ENCODE assay signal across 25 mouse cellular contexts in genomic region chr10:99181497-99181896, GRCm38 (mm10). TPM values are rescaled to one million over a fixed set of nuclear protein-coding genes. Genes with fewer than 3 reads are reported as not detected.
A peak's percentile ranks its signal among the peaks of the same experiment; 100 is the strongest.
DNase-seq lines count a peak whose midpoint lies in the region; ATAC-seq and TF ChIP-seq lines count a peak whose summit lies in the region.
"Had no signal": no experiment of that assay in that cellular context is flagged by ENCODE, and none has a peak within 500 bp of the region (broad histone marks: within the 10 kb centered on the region; RNA-seq: fewer than 3 reads in every experiment).

No protein-coding gene starts in this region.

- TF ChIP-seq CTCF in liver, embryonic 14.5 days (IDR thresholded peaks at IDR 0.05; ENCODE audit: low read depth): no peak
- TF ChIP-seq CTCF in hindbrain, postnatal 0 days (IDR thresholded peaks at IDR 0.05; ENCODE audit: low read depth): no peak

- no peak overlapping the region for H3K4me3 ChIP-seq in liver, embryonic 11.5 days (ENCODE audit: low read depth, low read length)
- no peak overlapping the region for H3K4me3 ChIP-seq in liver, embryonic 12.5 days
- no peak overlapping the region for H3K4me3 ChIP-seq in liver, embryonic 14.5 days (ENCODE audit: insufficient read depth in 1 of 2, low read depth in 2 of 2, low read length in 2 of 2)
- no peak overlapping the region for H3K4me3 ChIP-seq in kidney, embryonic 15.5 days (replicated peaks)
- no peak overlapping the region for H3K4me3 ChIP-seq in hindbrain, postnatal 0 days (ENCODE audit: low read length)
- H3K4me3 ChIP-seq: embryonic facial prominence, embryonic 13.5 days; forebrain, embryonic 15.5 days; heart, embryonic 13.5 days; midbrain, embryonic 12.5 days; neural tube, embryonic 12.5 days had no signal

- peaks cover 4% of the 10 kb centered on the region; the same call in 1 of the 2 replicates for H3K36me3 ChIP-seq in liver, embryonic 11.5 days (ENCODE audit: control insufficient read depth, insufficient read depth, low read length)
- no peaks in the 10 kb centered on the region for H3K36me3 ChIP-seq in liver, embryonic 12.5 days
- no peaks in the 10 kb centered on the region for H3K36me3 ChIP-seq in liver, embryonic 14.5 days (replicated peaks; ENCODE audit: control insufficient read depth, insufficient read depth, low read depth)
- 0 out of 2 replicates have a peak, but pooled peaks cover 4% of the 10 kb centered on the region for H3K36me3 ChIP-seq in kidney, embryonic 15.5 days
- H3K36me3 ChIP-seq in hindbrain, postnatal 0 days (ENCODE audit: insufficient read depth, low read length): no peaks in the 10 kb centered on the region
- H3K36me3 ChIP-seq: embryonic facial prominence, embryonic 13.5 days; forebrain, embryonic 15.5 days; heart, embryonic 13.5 days had no signal

- no peaks in the 10 kb centered on the region for H3K9me3 ChIP-seq in liver, embryonic 11.5 days (ENCODE audit: control insufficient read depth, low read length)
- H3K9me3 ChIP-seq in liver, embryonic 12.5 days (replicated peaks): no peaks in the 10 kb centered on the region
- no peaks in the 10 kb centered on the region for H3K9me3 ChIP-seq in liver, embryonic 14.5 days (ENCODE audit: control insufficient read depth, low read length)
- H3K9me3 ChIP-seq in kidney, embryonic 15.5 days (replicated peaks): no peaks in the 10 kb centered on the region; the same call in 1 of the 2 replicates
- no peaks in the 10 kb centered on the region for H3K9me3 ChIP-seq in hindbrain, postnatal 0 days (ENCODE audit: low read length)
- H3K9me3 ChIP-seq: embryonic facial prominence, embryonic 13.5 days; forebrain, embryonic 15.5 days; heart, embryonic 13.5 days; midbrain, embryonic 12.5 days; neural tube, embryonic 12.5 days had no signal

- H3K27ac ChIP-seq in liver, embryonic 11.5 days (ENCODE audit: low read depth, low read length): no peak overlapping the region
- no peak overlapping the region for H3K27ac ChIP-seq in liver, embryonic 12.5 days
- no peak overlapping the region for H3K27ac ChIP-seq in liver, embryonic 14.5 days
- no peak overlapping the region for H3K27ac ChIP-seq in kidney, embryonic 15.5 days
- no peak overlapping the region for H3K27ac ChIP-seq in hindbrain, postnatal 0 days
- H3K27ac ChIP-seq: embryonic facial prominence, embryonic 13.5 days; forebrain, embryonic 15.5 days; heart, embryonic 13.5 days; midbrain, embryonic 12.5 days; neural tube, embryonic 12.5 days had no signal

- DNase-seq in frontal cortex, postnatal 10 days (ENCODE audit: low spot score in 2 of 2): no peak
- DNase-seq in liver, embryonic 11.5 days (ENCODE audit: low spot score): no peak
- no peak for DNase-seq in liver, embryonic 14.5 days (ENCODE audit: low read depth in 3 of 3, low spot score in 3 of 3)
- no peak for DNase-seq in hindbrain, postnatal 0 days (ENCODE audit: low spot score)
- DNase-seq: adrenal gland, postnatal 25 days; cerebellum, adult 9-10 months; heart, postnatal 4 days; lung, embryonic 14.5 days; right cerebral cortex, adult 18-20 months had no signal

- 85% methylated on average over 8 of the region's 8 CpGs for WGBS in liver, embryonic 11.5 days
- 76% methylated on average over 8 of the region's 8 CpGs for WGBS in liver, embryonic 12.5 days (ENCODE audit: insufficient replicate concordance)
- 71% methylated on average over 8 of the region's 8 CpGs for WGBS in liver, embryonic 14.5 days (ENCODE audit: insufficient replicate concordance)
- 92% methylated on average over 8 of the region's 8 CpGs for WGBS in kidney, embryonic 15.5 days
- WGBS in hindbrain, postnatal 0 days: 91% methylated on average over 8 of the region's 8 CpGs

- H3K27me3 ChIP-seq in liver, embryonic 11.5 days (replicated peaks; ENCODE audit: control insufficient read depth, insufficient read depth, low read length): no peaks in the 10 kb centered on the region
- no peaks in the 10 kb centered on the region for H3K27me3 ChIP-seq in liver, embryonic 12.5 days (replicated peaks)
- no peaks in the 10 kb centered on the region for H3K27me3 ChIP-seq in liver, embryonic 14.5 days (ENCODE audit: control insufficient read depth, insufficient read depth, low read length)
- H3K27me3 ChIP-seq in kidney, embryonic 15.5 days: no peaks in the 10 kb centered on the region
- H3K27me3 ChIP-seq in hindbrain, postnatal 0 days (ENCODE audit: insufficient read depth, low read length): no peaks in the 10 kb centered on the region
- H3K27me3 ChIP-seq: embryonic facial prominence, embryonic 13.5 days; forebrain, embryonic 15.5 days; heart, embryonic 13.5 days; midbrain, embryonic 12.5 days; neural tube, embryonic 12.5 days had no signal

- peak; percentile 20; the same call in 1 of the 2 replicates for ATAC-seq in frontal cortex, adult (ENCODE audit: low TSS enrichment)
- 0 out of 2 replicates have a peak, but pooled peaks have one; percentile 18 for ATAC-seq in liver, embryonic 11.5 days (replicated peaks; ENCODE audit: low FRiP score)
- ATAC-seq in liver, embryonic 12.5 days: no peak
- peak; percentile 27; the same call in 1 of the 2 replicates for ATAC-seq in liver, embryonic 14.5 days (ENCODE audit: insufficient read depth)
- 0 out of 2 replicates have a peak, but pooled peaks have one; percentile 29 for ATAC-seq in megakaryocyte-erythroid progenitor cell, adult 5-6 weeks (replicated peaks; ENCODE audit: low FRiP score, low TSS enrichment, poor library complexity, severe bottlenecking)
- ATAC-seq in kidney, embryonic 15.5 days (replicated peaks; ENCODE audit: low FRiP score): no peak
- ATAC-seq in hindbrain, postnatal 0 days: no peak
- ATAC-seq: forebrain, embryonic 15.5 days; hindbrain, embryonic 16.5 days; intestine, postnatal 0 days had no signal

- no peak for TF ChIP-seq EP300 in liver, embryonic 14.5 days (IDR thresholded peaks at IDR 0.05; ENCODE audit: low read depth)

- H3K9ac ChIP-seq in liver, embryonic 11.5 days (ENCODE audit: low read depth, low read length): no peak overlapping the region
- no peak overlapping the region for H3K9ac ChIP-seq in liver, embryonic 12.5 days
- H3K9ac ChIP-seq in liver, embryonic 14.5 days (replicated peaks): no peak overlapping the region
- H3K9ac ChIP-seq in kidney, embryonic 15.5 days: no peak overlapping the region
- no peak overlapping the region for H3K9ac ChIP-seq in hindbrain, postnatal 0 days (replicated peaks; ENCODE audit: low read length)
- H3K9ac ChIP-seq: embryonic facial prominence, embryonic 13.5 days; forebrain, embryonic 15.5 days; heart, embryonic 13.5 days; lung, embryonic 14.5 days; midbrain, embryonic 12.5 days; neural tube, embryonic 12.5 days had no signal

- no peaks in the 10 kb centered on the region for H3K4me1 ChIP-seq in liver, embryonic 11.5 days (replicated peaks; ENCODE audit: control insufficient read depth, insufficient read depth, low read length)
- no peaks in the 10 kb centered on the region for H3K4me1 ChIP-seq in liver, embryonic 12.5 days
- no peaks in the 10 kb centered on the region for H3K4me1 ChIP-seq in liver, embryonic 14.5 days (replicated peaks; ENCODE audit: control insufficient read depth in 2 of 2, insufficient read depth in 2 of 2, low read length in 1 of 2)
- no peaks in the 10 kb centered on the region for H3K4me1 ChIP-seq in kidney, embryonic 15.5 days
- no peaks in the 10 kb centered on the region for H3K4me1 ChIP-seq in hindbrain, postnatal 0 days (ENCODE audit: insufficient read depth, low read length)
- H3K4me1 ChIP-seq: embryonic facial prominence, embryonic 13.5 days; forebrain, embryonic 15.5 days; heart, embryonic 13.5 days; midbrain, embryonic 12.5 days; neural tube, embryonic 12.5 days had no signal

- H3K4me2 ChIP-seq in liver, embryonic 11.5 days: no peak overlapping the region
- no peak overlapping the region for H3K4me2 ChIP-seq in liver, embryonic 12.5 days
- H3K4me2 ChIP-seq in liver, embryonic 14.5 days (ENCODE audit: low read depth): no peak overlapping the region
- H3K4me2 ChIP-seq in kidney, embryonic 15.5 days: no peak overlapping the region
- no peak overlapping the region for H3K4me2 ChIP-seq in hindbrain, postnatal 0 days (ENCODE audit: low read depth, low read length)
- H3K4me2 ChIP-seq: embryonic facial prominence, embryonic 13.5 days; forebrain, embryonic 15.5 days; heart, embryonic 13.5 days; lung, embryonic 14.5 days; midbrain, embryonic 12.5 days; neural tube, embryonic 12.5 days had no signal

RNA-seq across cellular contexts. Expression of gene Phxr2, which starts 55.4 kb away (rescaled TPM):
- polyA plus RNA-seq in liver, embryonic 11.5 days (2014; fragmentation: Nextera tagmentation; extraction: Ambion mirVana): 0.14 TPM in 1 of 2 replicates, not detected in the other
- polyA plus RNA-seq in liver, embryonic 12.5 days (2016; fragmentation: Nextera tagmentation; extraction: Ambion mirVana): not detected in 2 replicates
- not detected in 2 replicates for polyA plus RNA-seq in liver, embryonic 14.5 days (2012; rRNA removed)
- polyA plus RNA-seq in liver, embryonic 14.5 days (2014; fragmentation: Nextera tagmentation; extraction: Ambion mirVana): not detected in 2 replicates
- 0.28 TPM in 1 of 2 replicates, not detected in the other for total RNA-seq in megakaryocyte-erythroid progenitor cell, adult 5-6 weeks (2014; fragmentation: Nextera tagmentation)
- total RNA-seq in megakaryocyte-erythroid progenitor cell, adult 5-6 weeks (2017): not detected in 2 replicates
- polyA plus RNA-seq in kidney, embryonic 15.5 days (2015; fragmentation: Nextera tagmentation; extraction: Ambion mirVana): not detected in 2 replicates
- total RNA-seq in hindbrain, postnatal 0 days (2014; rRNA removed): not detected in 2 replicates
- polyA plus RNA-seq in hindbrain, postnatal 0 days (2015; fragmentation: Nextera tagmentation; extraction: Ambion mirVana): not detected in 2 replicates
- total RNA-seq: adrenal gland, postnatal 25 days; heart, postnatal 4 days; layer of hippocampus, adult 18-20 months; left cerebral cortex, adult 8-10 months had no signal
- polyA plus RNA-seq: embryonic facial prominence, embryonic 13.5 days; forebrain, embryonic 15.5 days; gonadal fat pad, adult 2 months; heart, embryonic 13.5 days; intestine, postnatal 0 days; kidney, embryonic 16.5 days; limb, embryonic 11.5 days; lung, embryonic 14.5 days; midbrain, embryonic 12.5 days had no signal

Comparison
In these comparisons a context has a peak if more than half of its experiments do, and no peak if none do; other contexts are left out.
1. ATAC-seq: peak in frontal cortex, adult (single experiment), liver, embryonic 11.5 days (single experiment), liver, embryonic 14.5 days (single experiment) and megakaryocyte-erythroid progenitor cell, adult 5-6 weeks (single experiment); none in liver, embryonic 12.5 days (single experiment), kidney, embryonic 15.5 days (single experiment) and hindbrain, postnatal 0 days (single experiment).